Mouse (Mus musculus) myocyte (in vitro differentiated cells): ENCODE data around the gene Necab2. TPM values are rescaled to one million over a fixed set of nuclear protein-coding genes. Genes with fewer than 3 reads are reported as not detected.

ENCODE experiments used
- H3K27me3 ChIP-seq: one replicate; pipeline ENCODE4 v1.6.1; 2011; ENCODE audit not compliant: control insufficient read depth, insufficient read depth, insufficient read length
- H3K36me3 ChIP-seq: one replicate; pipeline ENCODE4 v1.6.1; 2011; ENCODE audit not compliant: control insufficient read depth, insufficient read depth
- H3K4me2 ChIP-seq: one replicate; pipeline ENCODE4 v1.6.1; 2011; ENCODE audit warnings: low read depth, control low read depth
- H3K4me3 ChIP-seq: one replicate; pipeline ENCODE4 v1.5.1; 2011; ENCODE audit warnings: mild to moderate bottlenecking, control low read depth, moderate library complexity
- H3K79me2 ChIP-seq: one replicate; pipeline ENCODE4 v1.6.1; 2011; ENCODE audit not compliant: control insufficient read depth, insufficient read depth
- H3ac ChIP-seq: one replicate; pipeline ENCODE4 v1.6.1; 2011; ENCODE audit not compliant: control insufficient read depth, insufficient read length
- CEBPB ChIP-seq: IDR thresholded peaks from 2 replicates; pipeline ENCODE4 v1.6.1; 2011; ENCODE audit warnings: mild to moderate bottlenecking, moderate library complexity; ENCODE audit not compliant: poor library complexity, insufficient read depth, severe bottlenecking
- E2F4 ChIP-seq: IDR thresholded peaks from one replicate; pipeline ENCODE4 v1.6.1; 2011; ENCODE audit warnings: mild to moderate bottlenecking, control low read depth, moderate library complexity; ENCODE audit not compliant: insufficient read depth
- MAX ChIP-seq: IDR thresholded peaks from one replicate; pipeline ENCODE4 v1.6.1; 2011; ENCODE audit warnings: low read depth, mild to moderate bottlenecking, control low read depth
- MYOD1 ChIP-seq, 3 experiments: IDR thresholded peaks; one replicate each; pipeline ENCODE4 v1.6.1; 2011; ENCODE audit warnings: control low read depth in 2 of 3, low read depth in 2 of 3, mild to moderate bottlenecking in 2 of 3, moderate library complexity in 1 of 3; ENCODE audit not compliant: insufficient read length in 2 of 3, control insufficient read depth in 1 of 3
- MYOG ChIP-seq, 3 experiments: IDR thresholded peaks; one replicate each; pipeline ENCODE4 v1.6.1; 2011; ENCODE audit warnings: control low read depth in 2 of 3, low read depth in 2 of 3, mild to moderate bottlenecking in 2 of 3; ENCODE audit not compliant: insufficient read length in 2 of 3, control insufficient read depth in 1 of 3, insufficient read depth in 1 of 3
- POLR2A ChIP-seq: IDR thresholded peaks from one replicate; pipeline ENCODE4 v1.6.1; 2011; ENCODE audit warnings: low read depth, mild to moderate bottlenecking, control low read depth, moderate library complexity; ENCODE audit not compliant: insufficient read length
- POLR2AphosphoS2 ChIP-seq: IDR thresholded peaks from one replicate; pipeline ENCODE4 v1.6.1; 2011; ENCODE audit warnings: low read depth, control low read depth; ENCODE audit not compliant: insufficient read length
- REST ChIP-seq: IDR thresholded peaks from one replicate; pipeline ENCODE4 v1.6.1; 2011; ENCODE audit warnings: mild to moderate bottlenecking, control low read depth, moderate library complexity; ENCODE audit not compliant: insufficient read depth, insufficient read length
- SRF ChIP-seq: IDR thresholded peaks from one replicate; pipeline ENCODE4 v1.6.1; 2011; ENCODE audit warnings: low read depth; ENCODE audit not compliant: control insufficient read depth, insufficient read length
- TCF12 ChIP-seq: IDR thresholded peaks from one replicate; pipeline ENCODE4 v1.6.1; 2011; ENCODE audit warnings: mild to moderate bottlenecking, control low read depth; ENCODE audit not compliant: poor library complexity, insufficient read depth, severe bottlenecking
- TCF3 ChIP-seq: IDR thresholded peaks from one replicate; pipeline ENCODE4 v1.6.1; 2011; ENCODE audit warnings: low read depth, control low read depth; ENCODE audit not compliant: insufficient read length
- USF1 ChIP-seq: IDR thresholded peaks from one replicate; pipeline ENCODE4 v1.6.1; 2011; ENCODE audit warnings: low read depth, mild to moderate bottlenecking, control low read depth, moderate library complexity
- polyA plus RNA-seq: library from polyadenylated mRNA; unstranded; fragments of >200 nt; fragmentation: generic; extraction: Trizol; gene quantifications from one replicate; pipeline ENCODE4 v1.2.1, GENCODE M21; 2012; ENCODE audit warnings: missing spikeins

Gene Necab2
- polyA plus RNA-seq, 1 experiment: not detected

DNA sequence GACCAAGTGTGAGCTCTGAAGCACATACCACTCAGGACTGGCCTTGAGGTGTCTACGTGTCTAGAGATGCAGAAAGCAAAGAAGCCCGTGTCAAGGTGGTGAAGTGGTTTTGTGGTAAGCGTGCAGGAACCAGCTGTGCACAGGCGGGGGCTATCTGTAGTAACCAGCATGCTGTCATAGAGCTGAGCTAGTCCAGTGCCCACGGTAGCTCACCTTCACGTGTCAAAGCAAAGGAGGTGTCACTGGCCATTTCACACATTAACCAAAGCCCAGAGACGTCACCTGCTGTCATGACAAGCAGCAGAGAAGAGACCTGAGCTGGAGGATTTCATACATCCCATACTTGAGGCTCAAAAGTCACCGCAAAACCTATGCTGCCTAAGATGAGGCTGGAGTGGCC lies 59.6 kb downstream of the Necab2 start:
- no peak overlapping the region for H3K4me3 ChIP-seq
- no peak for TF ChIP-seq MYOG (IDR thresholded peaks at IDR 0.05; ENCODE audit: control insufficient read depth in 1 of 3, insufficient read depth in 1 of 3, insufficient read length in 2 of 3, low read depth in 2 of 3)
- TF ChIP-seq TCF3: no peak
- no peak for TF ChIP-seq MAX
- no peak for TF ChIP-seq TCF12
- TF ChIP-seq USF1: no peak
- TF ChIP-seq SRF: no peak
- no peak for TF ChIP-seq CEBPB
- H3ac ChIP-seq: no peak overlapping the region
- no peaks in the 10 kb centered on the region for H3K27me3 ChIP-seq
- no peak overlapping the region for H3K4me2 ChIP-seq
- peaks cover 5% of the 10 kb centered on the region for H3K36me3 ChIP-seq
- H3K79me2 ChIP-seq: no peaks in the 10 kb centered on the region

DNA sequence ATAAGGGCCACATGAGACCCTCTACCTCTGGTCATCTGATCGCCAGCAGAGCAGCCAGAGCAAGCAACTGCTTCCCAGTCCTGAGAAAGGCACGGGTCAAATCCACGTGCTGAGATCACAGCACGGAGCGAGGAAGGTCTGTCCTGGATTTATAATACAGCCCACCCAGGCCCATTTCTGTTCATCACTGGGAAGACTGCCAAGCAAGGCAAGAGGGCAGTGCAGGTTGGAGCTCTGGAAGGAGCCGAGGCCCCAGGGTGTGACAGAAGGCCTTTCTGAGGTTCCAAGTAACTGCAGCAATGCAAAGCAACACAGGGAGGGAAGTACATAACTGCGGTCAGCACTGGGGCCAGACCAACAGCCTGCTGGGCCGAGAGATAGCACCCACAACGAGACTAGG lies 64.0 kb downstream of the Necab2 start:
- TF ChIP-seq POLR2AphosphoS2: no peak
- no peak for TF ChIP-seq TCF3
- no peak for TF ChIP-seq MYOG (IDR thresholded peaks at IDR 0.05; ENCODE audit: control insufficient read depth in 1 of 3, insufficient read depth in 1 of 3, insufficient read length in 2 of 3, low read depth in 2 of 3)
- TF ChIP-seq POLR2A: no peak
- no peak for TF ChIP-seq MYOD1 (IDR thresholded peaks at IDR 0.05; ENCODE audit: control insufficient read depth in 1 of 3, insufficient read length in 2 of 3, low read depth in 2 of 3)
- TF ChIP-seq USF1: no peak
- no peak for TF ChIP-seq MAX
- no peak for TF ChIP-seq E2F4
- no peak for TF ChIP-seq TCF12
- TF ChIP-seq CEBPB: no peak
- TF ChIP-seq SRF: no peak
- TF ChIP-seq REST: no peak
- no peak overlapping the region for H3K4me2 ChIP-seq
- H3K79me2 ChIP-seq: no peaks in the 10 kb centered on the region
- H3ac ChIP-seq: no peak overlapping the region
- H3K27me3 ChIP-seq: no peaks in the 10 kb centered on the region
- peaks cover 15% of the 10 kb centered on the region for H3K36me3 ChIP-seq
- no peak overlapping the region for H3K4me3 ChIP-seq

DNA sequence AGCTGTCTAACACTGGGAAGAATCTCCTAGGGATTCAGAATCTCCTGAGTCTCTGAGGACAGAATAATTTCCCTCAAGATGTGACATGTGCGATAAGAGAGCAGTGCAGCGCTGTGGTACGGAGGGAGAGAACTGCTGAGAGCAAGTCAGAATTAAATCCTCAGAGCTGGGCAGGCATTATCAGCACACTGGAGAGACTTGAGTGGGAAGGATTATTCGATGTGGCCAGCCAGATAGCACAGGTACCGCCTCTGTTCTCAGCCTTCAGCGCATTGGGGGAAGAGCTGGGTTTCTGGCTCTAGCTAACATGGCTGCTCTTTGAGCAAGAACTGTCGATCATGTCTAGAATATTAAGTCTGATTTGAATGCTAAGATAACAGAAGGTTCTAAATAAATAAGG lies 65.2 kb downstream of the Necab2 start:
- Histone ChIP-seq H3K79me2 (no peaks in the 10 kb centered on the region), H3ac (no peak overlapping the region), H3K4me3 (no peak overlapping the region), H3K36me3 (peaks cover 15% of the 10 kb centered on the region), H3K4me2 (no peak overlapping the region), H3K27me3 (no peaks in the 10 kb centered on the region)
- TF ChIP-seq CEBPB (no peak), TCF3 (no peak), POLR2A (no peak)

DNA sequence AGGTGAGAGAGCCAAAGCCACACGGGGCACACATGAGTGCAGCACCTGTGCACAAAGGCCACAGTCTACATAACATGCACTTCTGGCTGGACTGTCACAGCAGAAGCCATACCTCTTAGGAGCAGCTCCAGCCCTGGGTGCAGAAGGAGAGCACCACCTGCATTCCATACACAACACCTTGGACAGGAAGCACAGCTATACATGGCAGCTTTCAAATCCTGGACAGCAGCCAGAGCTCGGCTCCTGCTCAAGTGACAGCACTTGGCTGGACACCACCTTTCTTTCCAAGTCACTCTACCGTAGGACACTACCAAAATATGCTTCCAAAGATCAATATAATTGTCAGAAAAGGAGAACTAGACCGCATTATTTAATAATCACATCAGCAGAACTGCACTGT lies 66.9 kb downstream of the Necab2 start:
- no peak overlapping the region for H3K4me2 ChIP-seq
- H3K4me3 ChIP-seq: no peak overlapping the region
- TF ChIP-seq POLR2AphosphoS2 (no peak), MAX (no peak), USF1 (no peak), E2F4 (no peak), CEBPB (no peak), MYOG (IDR thresholded peaks at IDR 0.05; ENCODE audit: control insufficient read depth in 1 of 3, insufficient read depth in 1 of 3, insufficient read length in 2 of 3, low read depth in 2 of 3) (no peak), POLR2A (no peak), MYOD1 (IDR thresholded peaks at IDR 0.05; ENCODE audit: control insufficient read depth in 1 of 3, insufficient read length in 2 of 3, low read depth in 2 of 3) (no peak), REST (no peak), TCF12 (no peak), SRF (no peak), TCF3 (no peak)
- no peak overlapping the region for H3ac ChIP-seq
- H3K27me3 ChIP-seq: no peaks in the 10 kb centered on the region
- no peaks in the 10 kb centered on the region for H3K79me2 ChIP-seq
- H3K36me3 ChIP-seq: peaks cover 27% of the 10 kb centered on the region

DNA sequence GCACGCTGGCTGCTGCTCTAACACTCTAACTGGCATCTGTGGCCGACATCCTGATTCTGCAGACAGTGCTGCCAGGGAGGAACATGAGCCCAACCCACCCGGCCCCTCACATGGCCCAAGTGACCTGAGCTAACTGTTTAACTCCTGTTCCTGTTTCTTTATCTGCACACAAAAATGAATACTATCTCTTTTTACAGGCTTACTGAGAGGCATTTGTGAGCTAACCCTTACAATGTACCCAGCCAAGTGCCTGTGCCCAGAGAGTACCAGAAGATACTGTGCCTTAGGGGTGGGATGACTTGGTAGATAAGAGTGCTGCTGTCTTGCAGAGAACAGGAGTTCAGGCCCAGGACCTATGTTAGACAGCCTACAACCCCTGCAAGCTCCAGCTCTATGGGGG lies 68.4 kb downstream of the Necab2 start:
- H3K4me2 ChIP-seq: no peak overlapping the region
- no peaks in the 10 kb centered on the region for H3K79me2 ChIP-seq
- no peak overlapping the region for H3ac ChIP-seq
- H3K36me3 ChIP-seq: peaks cover 35% of the 10 kb centered on the region
- no peak overlapping the region for H3K4me3 ChIP-seq
- no peak for TF ChIP-seq REST
- TF ChIP-seq MYOG (IDR thresholded peaks at IDR 0.05; ENCODE audit: control insufficient read depth in 1 of 3, insufficient read depth in 1 of 3, insufficient read length in 2 of 3, low read depth in 2 of 3): no peak
- no peak for TF ChIP-seq MYOD1 (IDR thresholded peaks at IDR 0.05; ENCODE audit: control insufficient read depth in 1 of 3, insufficient read length in 2 of 3, low read depth in 2 of 3)
- no peak for TF ChIP-seq USF1
- TF ChIP-seq TCF12: no peak
- no peak for TF ChIP-seq TCF3
- TF ChIP-seq MAX: no peak
- TF ChIP-seq POLR2A: no peak
- TF ChIP-seq CEBPB: no peak
- TF ChIP-seq E2F4: no peak
- no peaks in the 10 kb centered on the region for H3K27me3 ChIP-seq
